Mouse (Mus musculus) mouse trophoblast stem cell (cell line): ENCODE measurements around the gene Zc3h6.

Source experiments
- in situ Hi-C, 2 experiments: fragments of 300-500 bp; cut with MseI, MboI; formaldehyde crosslinking; loops; 2 replicates in 1 of 2; 3 replicates in 1 of 2; pipeline ENCODE4 v1.15.1; 2025

Zc3h6 gene

DNA sequence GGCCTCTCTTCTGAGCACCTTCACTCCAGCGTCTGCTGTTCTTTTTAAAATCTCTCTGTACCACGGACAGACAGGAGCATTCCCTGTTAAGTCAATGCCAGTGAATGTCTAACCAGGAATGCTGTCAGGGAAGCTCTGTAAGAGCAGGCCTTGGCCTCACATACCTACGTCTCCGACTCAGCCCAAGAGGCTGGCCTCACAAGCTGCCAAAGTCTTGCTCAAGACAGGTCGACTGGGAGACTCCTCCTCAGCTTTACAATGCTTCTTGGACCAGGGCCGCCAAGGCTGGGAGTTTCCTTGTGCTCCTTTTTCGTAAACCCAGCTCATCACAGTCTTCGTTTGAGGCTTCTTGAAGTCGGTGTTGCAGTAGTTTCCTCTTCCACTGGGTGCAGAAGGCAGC, 57.6 kb downstream of the Zc3h6 start:
- in situ Hi-C loops: no loop called here

DNA sequence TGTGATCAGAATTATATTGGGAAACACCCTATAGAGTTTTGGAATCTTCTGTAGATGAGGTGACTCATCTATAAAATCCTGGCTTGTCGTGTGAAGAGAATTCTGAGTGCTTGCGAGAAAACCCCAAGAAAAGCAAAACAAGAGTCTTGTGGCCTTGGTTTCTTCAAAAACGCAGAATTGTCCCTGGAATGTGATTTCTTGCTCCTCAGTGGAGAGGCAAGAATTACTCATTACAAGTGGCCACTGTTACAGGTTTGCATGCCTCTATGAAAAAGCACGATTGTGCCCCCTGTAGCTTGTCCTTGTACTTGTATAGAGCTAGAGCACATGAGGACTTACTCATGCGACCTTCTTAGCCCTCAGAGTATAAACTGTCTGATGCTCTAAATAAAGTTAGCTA, 68.2 kb downstream of the Zc3h6 start:
- in situ Hi-C loops: no loop called here

DNA sequence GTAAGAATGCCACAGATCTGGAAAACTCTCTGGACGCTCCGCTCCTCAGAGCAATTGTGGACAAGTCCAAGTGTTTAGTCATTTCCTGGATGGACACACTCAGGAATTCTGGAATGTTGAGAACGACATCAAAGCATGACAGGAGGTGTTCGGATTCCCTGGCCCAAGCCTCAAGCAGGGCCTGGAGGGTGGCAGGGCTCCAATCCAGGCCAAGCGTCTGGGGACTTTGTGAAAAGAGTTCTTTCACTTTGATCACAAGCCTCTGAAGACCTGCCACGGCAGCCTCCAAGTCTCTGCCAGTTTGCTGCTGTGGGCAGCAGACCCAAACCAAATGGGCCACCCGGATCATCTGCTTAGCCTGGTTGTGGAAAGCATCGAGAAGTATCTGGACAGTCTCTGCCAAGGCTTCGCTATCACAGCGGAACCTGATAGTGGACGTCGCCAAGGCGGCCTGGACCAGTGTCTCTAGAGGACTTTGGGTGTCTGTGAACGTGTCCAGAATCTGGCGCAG, 71.3 kb downstream of the Zc3h6 start:
- in situ Hi-C loops: no loop called here

DNA sequence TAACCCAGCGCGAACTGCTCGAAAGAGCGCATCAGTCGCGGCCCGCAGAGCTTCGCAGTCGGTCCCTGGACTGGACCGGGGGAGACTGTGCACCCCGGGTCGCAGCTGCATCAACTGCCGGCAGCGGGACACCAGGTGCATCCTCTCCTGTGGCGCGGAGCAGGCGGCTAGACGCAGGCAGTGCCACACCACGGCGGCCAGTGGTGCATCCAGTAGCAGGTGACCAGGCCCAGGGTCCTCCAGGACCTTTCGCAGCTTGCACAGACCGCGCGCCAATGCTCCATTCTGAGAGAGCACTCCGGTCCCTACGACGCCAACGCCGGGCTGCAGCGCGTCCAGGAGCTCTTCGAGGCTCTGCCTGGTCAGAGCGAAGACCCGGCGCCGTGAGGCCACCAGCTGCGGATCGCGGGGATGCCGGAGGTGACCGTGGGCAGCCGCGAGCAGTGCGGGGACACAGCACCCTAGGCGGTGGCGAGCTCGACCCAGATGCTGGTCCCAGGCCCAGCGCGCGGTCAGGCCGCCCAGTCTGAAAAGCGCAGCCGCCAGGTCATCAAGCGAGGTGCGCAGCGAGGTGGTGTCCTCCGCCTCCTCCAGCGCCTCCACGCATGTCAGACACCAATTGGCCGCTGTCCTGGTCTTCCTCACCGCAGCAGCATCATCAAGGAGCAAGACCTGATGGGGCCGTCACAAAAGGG, 71.9 kb downstream of the Zc3h6 start:
- in situ Hi-C loops: no loop called here

DNA sequence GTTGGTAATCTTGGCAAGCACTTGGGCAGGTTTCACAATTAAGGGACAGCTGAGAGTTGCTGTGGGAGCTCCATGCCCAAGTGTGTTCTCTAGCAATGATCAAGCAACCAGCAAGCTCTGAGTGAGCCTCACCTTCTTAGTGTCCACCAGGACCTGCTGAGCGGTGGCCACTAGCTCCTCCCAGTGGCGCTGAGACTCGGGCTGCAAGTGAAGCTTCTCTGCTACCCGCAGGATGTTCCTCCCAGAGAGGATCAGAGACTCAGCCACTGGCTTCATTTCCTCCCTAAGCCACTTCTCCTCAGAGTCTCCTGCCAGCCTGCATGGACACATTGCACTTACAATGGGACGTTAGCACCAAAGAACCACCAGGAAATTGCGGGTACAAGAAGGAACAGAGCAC, 73.4 kb downstream of the Zc3h6 start:
- in situ Hi-C loops: no loop called here

DNA sequence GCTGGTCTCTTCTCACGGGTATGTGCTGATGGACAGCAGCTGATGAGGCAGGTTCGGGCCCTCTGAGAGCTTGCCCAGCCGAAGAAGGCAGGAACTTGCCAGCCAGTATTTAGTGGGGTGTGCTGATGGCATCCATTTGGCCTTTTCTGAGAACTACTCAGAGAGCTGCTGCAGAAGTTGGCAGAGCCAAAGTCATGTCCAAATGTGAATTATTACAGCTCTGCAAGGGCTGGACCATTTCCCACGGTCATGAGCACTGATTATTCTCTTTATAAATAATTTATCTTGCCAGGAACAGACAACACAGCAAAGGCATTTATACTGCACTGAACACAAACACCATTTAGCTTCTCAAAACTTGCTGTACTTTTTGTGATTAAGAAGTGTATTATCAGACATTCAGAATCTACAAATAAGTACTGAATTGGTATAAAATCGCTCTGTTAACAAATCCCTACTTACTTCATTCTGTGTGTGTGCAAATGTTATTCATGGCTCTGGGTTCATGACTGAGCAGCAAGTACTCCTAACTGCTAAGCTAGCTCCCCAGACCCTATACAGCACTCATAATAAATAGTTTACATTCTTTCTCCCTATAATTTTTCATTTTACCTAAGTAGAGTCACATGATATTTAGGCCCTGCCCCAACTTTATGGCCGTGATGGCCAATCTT, 79.1 kb downstream of the Zc3h6 start:
- in situ Hi-C loops: no loop called here

DNA sequence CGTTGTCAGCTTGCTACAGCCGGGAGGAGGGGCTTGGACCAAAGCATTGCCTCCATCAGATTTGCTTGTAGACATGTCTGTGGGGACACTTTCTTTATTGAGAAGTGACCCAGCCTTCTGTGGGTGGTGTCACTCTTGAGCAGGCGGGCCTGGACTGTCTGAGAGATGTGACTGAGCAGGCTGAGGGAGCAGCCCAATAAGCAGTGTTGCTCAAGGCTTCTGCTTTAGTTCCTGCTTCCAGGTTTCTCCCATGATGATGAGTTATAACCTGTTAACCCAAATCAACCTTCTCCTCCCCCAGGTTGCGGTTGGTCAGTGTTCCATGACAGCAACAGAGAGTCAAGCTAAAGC, 79.6 kb downstream of the Zc3h6 start:
- in situ Hi-C loops: no loop called here

DNA sequence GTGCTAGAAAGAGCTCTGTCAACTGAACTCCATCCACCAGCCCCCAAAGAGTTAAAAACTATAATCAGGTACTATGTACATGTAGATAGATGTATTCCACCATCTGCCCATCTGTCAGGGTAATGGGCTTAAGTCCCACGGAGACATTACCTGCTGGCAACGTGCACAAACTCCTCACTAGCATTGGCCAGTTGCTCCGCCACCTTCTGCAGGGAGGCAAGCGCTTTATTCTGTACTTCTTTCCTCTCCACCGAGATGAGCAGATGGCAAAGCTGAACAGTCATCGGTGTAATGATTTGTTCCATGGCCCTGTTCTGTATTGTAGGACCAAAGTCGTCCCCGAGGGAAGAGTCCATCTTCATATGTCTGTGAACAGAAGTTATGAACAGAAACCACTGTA, 80.6 kb downstream of the Zc3h6 start, which contains the start of gene Vinac1:
Gene Vinac1, minus strand, starts transcription at position 362 of the 400 bp plus-strand sequence.
- in situ Hi-C loops: no loop called here

DNA sequence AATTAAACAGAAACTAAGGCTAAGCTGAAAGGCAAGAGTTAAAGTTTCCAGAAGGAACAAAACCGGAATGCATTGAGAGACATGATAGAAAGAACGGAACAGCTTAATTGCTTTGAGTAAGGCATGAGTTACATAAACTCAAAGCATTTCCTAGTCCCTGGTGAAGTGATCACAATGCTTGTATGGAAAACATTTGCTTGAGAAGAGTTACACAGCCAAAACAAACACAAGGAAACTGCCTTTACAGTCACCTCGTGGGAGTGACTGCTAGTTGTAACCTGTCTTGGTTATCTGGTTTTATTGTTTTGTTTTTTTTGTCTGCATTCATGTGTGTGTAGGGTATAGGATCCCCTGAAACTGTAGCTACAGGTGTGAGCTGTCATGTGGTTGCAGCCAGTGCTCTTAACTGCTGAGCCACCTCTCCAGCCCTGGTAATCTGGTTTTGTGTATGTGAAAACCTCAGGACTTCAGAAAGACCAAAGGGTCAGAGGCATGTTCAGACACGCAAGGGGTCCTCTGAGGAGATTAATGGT, 85.3 kb downstream of the Zc3h6 start:
- in situ Hi-C loops: loop anchor here in 1 of 2 experiments (5.0 kb wide), 1 partner anchor 105 kb away; no protein-coding TSS in a partner anchor

DNA sequence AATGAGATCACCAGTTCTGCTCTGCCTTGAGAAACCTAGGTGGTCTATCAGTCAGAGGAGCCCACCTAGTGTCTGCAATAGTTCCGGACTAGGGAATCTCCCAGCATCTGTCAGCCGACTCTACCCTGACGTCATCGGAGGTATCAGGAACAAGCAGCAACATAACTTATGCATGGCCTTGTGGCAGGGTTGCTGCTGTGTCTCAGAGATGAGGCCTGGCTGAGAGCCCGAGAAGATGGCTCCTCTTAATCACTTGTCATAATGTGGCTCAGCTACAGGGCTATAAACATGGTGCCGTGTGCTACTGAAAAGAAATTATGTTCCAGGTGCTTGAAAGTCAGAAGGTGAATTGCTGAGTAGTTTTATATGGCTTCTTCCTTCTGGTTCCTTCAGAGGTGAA, 88.5 kb downstream of the Zc3h6 start:
- in situ Hi-C loops: loop anchor here in 1 of 2 experiments (5.0 kb wide), 1 partner anchor 108 kb away; no protein-coding TSS in a partner anchor

DNA sequence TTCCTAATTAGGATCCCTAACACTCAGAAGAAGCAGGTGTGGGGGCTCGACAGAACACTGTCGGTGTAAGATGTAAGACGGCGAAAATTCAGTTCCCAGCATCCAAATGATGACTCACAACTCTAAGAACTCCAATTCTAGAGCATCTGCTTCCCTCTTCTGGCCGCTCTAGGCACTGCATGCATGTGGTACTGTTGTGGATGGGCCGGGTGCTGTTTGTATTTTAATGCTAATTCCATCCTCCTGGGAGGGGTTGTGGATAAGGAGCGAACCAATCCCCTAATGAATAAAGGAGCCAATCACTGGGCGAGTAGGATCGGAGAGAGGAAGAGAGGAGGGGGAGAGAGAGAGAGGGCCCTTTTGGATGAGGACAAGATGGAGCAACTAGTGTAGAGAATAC, 89.4 kb downstream of the Zc3h6 start:
- in situ Hi-C loops: loop anchor here in 1 of 2 experiments (5.0 kb wide), 1 partner anchor 109 kb away; no protein-coding TSS in a partner anchor

DNA sequence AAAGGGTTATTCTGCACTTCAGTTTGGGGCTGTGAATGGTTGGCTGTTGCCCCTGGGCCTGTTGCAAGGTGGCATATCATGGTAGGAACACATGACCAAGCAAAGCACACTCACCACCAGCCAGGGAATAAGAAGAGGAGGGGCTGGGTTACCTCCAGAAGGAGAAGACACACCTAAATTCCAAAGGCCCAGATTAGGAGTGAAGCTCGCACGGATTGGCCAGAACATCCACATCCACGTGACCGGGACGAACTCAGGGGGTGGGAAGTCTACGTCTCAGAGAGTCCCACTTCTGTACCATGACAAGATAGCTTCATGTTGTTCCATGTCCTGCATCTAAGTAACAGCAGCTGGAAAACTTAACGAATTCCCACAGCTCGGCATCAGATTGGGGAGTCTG, 90.1 kb downstream of the Zc3h6 start:
- in situ Hi-C loops: loop anchor here in 1 of 2 experiments (5.0 kb wide), 1 partner anchor 110 kb away; no protein-coding TSS in a partner anchor

DNA sequence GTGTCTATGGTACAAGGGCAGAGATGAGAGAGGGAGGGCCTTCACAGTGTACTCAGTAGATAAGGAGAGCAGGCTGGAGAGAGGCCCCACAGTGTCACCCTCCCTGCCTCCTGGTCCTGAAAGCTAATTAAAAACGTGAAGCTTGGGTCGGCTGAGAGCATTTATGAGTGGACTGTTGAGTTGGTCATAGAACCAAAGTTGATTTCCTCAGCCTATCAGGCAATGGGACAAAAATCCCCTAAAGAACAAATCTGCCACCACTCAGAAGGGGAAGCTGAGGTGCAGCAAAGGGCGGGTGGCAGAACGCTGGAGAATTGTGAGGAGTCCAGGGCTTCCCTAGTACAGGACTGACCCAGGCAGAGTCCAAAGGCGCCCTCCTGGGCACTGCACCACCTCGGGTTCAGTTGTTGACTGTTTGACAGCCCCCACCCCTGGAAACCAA, 90.7 kb downstream of the Zc3h6 start:
- in situ Hi-C loops: loop anchor here in 1 of 2 experiments (5.0 kb wide), 1 partner anchor 111 kb away; no protein-coding TSS in a partner anchor

DNA sequence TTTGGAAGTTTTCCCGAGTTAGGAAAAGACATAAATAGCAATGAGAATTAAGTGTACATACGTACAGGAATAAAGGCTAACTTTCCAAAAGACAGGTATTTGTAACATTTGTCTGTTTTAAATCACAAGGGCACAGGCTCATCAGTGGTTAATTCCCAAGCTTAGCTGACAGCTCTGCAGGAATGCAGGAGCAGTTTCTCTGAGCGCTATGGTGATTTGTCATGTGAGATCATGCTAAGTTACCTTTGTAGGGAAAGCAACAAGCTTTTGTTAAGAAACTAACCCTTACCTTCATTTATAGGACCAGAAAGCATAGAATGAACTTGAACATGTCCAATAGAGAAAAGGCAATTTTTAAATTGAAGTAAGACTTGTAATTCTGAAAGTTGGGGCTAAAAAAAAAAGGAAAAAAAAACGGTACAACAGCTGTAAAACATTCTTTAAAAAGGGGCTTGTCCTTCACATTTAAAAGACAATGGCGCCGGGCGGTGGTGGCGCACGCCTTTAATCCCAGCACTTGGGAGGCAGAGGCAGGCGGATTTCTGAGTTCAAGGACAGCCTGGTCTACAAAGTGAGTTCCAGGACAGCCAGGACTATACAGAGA, 94.4 kb downstream of the Zc3h6 start:
- in situ Hi-C loops: no loop called here

DNA sequence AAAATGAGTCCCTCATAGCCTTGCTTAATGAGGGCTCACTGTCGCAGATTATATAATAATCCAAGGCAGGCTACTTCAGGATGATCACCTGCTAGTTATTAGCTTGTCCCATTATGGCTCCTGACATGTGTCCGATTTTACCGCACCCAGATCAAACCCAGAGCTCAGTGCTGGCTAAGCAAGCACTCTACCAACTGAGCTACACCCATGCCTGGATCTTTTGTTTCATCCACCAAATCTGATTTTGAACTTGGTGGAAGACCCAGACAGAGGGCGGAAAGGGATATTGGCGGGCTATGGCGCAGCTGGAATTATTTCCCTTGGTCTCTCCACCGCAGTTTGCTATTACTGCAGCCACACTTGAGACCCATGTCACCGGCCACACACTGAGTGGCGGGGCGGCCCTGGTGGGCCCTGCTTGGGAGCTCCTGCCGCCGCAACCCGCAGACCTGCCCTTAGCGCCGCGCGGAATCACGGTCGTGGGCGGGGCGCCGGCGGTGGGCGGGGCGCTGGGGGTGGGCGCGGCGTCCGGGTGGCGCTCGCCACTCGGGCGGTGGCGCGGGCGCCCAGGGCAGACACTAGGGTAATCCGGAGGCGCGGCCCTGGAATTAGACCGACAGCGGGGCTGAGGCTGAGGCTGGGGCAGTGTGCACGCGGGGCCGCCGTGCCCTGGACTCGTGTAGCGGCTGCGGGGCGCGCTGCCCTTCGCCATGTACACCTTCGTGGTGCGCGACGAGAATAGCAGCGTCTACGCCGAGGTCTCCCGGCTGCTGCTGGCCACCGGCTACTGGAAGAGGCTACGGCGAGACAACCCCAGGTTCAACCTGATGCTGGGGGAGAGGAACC, 98.5 kb downstream of the Zc3h6 start, which contains the start of gene Ttl:
Gene Ttl, plus strand, starts transcription at position 506 of the 846 bp plus-strand sequence.
- in situ Hi-C loops: no loop called here

DNA sequence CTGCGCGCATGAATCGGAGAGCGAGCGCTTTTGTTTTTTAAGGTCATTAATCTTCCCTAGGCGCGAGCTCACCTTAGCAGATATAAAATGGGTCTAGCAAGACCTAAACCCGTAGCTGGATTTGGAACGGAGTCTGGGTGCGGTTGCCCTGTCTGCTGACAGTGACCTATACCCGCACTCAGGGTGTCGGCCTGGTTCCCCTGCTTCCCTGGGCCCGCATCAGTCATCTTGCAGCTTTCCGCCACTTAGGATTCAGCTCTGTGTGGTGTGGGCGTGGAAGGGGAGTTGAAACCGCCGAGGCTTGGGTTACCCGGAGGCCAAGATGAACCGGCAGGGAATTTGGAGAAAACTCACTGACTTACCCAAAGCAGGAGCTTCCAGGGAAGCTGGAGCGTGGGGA, 99.1 kb downstream of the Zc3h6 start:
- in situ Hi-C loops: no loop called here
